Mouse (Mus musculus): ENCODE results near the gene Bicdl1.

DNA sequence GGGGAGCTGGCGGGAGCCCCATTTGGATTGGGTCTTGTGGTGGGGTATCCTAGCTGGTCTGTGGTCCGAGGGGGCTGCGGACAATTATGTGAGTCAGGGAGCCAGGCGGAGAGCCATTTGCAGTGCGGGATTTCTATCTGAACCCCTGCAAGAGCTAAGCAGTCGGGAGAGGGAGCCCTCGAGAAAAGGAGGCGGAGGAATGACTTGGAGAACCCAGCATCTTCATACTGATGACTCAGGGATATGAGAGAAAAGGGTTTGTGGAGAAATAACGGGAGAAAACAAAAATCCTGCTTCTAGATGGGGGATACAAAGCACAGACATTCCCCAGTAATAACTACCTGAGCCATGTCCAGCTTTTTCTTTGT, 1.4 kb upstream of the Bicdl1 start:
- no peak for TF ChIP-seq EP300 (IDR thresholded peaks at IDR 0.05; ENCODE audit: low read depth)
- TF ChIP-seq CTCF (IDR thresholded peaks at IDR 0.05; ENCODE audit: low read depth), result no peak

All from liver, embryonic 14.5 days (tissue).